Mouse (Mus musculus): ENCODE results near the gene Fam25c.
"Not testable (repeated sequence)": the region's sequence is repeated elsewhere in the genome, so short reads cannot be mapped to it uniquely, and the experiment has no call there.

Gene Fam25c

DNA sequence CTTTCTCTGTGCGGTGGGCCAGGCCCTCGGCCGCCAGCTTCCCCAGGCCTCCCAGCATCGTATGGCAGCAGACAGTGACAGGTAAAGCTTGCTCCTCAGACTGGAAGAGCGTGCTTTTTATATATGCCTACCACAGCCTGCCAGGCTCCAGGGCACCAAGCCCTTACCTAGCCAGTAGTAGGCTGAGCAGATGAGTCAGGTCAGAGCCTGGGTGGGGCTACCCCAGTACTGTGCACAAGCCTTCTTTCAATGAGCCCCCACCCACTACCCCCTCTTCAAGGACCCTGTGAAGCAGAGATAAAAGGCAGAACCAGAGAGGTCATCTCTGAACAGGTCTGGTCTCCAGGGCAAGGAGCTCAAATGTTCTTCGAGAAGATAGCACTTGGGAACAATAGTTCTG lies at the start of gene Fam25c:
TSS of gene Fam25c (minus strand) at position 133 of the 400 bp plus-strand sequence.
- no peak for DNase-seq (ENCODE audit: extremely low read depth, low read depth)

DNA sequence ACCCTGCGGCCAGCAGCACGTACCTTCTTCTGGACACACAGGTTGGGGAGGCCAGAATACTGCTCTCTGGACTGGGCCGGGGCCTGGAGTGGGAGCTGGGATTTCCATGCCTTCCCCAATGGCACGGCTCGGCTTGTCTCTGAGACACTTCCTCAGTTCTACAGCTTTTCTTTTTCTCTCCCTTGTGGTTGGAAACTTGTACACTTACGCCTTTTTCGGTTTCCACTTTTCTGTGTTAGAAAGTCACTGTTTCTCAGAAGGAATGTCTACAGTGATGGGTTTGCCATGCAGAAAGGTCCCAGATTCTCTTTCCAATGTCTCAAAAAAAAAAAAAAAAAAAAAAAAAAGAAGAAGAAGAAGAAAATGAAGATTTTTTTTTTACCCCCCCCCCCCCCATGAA lies 48.2 kb upstream of the Fam25c start:
- no peak for DNase-seq (ENCODE audit: extremely low read depth, low read depth)

DNA sequence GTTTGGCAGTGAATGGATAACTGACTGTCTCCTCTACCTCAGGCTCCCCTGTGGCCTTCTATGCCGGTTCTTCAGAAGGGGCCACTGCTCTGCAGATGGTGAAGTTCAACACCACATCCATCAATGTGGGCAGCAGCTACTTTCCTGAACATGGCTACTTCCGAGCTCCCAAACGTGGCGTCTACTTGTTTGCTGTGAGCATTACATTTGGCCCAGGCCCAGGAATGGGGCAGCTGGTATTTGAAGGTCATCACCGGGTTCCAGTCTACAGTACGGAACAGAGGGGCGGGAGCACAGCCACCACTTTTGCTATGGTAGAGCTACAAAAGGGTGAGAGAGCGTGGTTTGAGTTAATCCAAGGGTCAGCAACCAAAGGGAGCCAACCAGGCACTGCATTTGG lies 47.6 kb upstream of the Fam25c start:
- DNase-seq (ENCODE audit: extremely low read depth, low read depth), result no peak

DNA sequence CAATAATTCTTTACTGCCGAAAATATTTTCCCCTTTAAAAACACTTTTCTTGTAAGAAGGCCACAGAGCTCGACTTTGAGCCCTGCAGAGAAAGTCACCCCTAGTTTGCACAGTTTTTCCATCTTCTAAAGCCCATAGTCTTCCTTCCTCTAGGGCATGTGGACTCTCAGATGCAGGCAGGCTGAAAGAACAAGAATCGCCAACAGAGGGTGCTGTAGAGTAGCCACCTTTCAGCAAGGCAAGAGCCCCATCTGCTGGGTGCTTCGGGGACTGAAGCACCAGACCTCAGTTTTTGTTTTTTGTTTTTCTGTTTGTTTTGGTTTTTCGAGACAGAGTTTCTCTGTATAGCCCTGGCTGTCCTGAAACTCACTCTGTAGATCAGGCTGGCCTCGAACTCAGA lies 45.9 kb upstream of the Fam25c start:
- DNase-seq (ENCODE audit: extremely low read depth, low read depth), result peak; percentile 49

DNA sequence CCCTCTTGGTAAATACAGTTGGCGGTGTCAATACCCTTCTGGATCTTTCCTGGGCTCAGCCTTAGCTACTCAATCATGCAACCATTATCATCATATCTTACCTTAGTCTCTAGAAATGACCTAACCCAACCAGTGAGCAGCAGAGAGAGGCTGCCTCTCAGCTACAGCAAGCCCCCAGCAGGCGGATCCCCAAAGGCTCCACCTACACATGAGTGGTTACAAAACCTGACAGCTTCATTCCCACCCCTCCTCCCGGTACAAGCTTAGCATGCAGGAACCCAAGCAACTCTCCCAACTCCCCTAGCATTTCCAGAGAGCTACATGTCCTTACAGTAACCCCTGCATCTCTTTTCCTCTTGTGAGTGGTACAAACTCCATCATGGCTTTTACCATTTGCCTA lies 44.8 kb upstream of the Fam25c start:
- no peak for DNase-seq (ENCODE audit: extremely low read depth, low read depth)

DNA sequence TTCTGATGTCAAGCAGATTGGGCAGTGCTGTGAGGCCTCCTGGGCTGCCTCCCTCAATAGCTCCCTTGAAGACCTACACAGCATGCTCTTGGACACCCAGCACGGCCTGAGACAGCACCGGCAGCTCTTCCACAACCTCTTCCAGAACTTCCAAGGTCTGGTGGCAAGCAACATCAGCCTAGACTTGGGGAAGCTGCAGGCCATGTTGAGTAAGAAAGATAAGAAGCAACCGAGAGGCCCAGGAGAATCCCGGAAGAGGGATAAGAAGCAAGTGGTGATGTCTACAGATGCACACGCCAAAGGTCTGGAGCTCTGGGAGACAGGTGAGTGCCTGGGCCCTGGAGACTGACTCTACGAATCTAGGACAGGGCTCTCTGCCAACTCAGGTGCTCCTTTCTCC lies 44.1 kb upstream of the Fam25c start:
- no peak for DNase-seq (ENCODE audit: extremely low read depth, low read depth)

DNA sequence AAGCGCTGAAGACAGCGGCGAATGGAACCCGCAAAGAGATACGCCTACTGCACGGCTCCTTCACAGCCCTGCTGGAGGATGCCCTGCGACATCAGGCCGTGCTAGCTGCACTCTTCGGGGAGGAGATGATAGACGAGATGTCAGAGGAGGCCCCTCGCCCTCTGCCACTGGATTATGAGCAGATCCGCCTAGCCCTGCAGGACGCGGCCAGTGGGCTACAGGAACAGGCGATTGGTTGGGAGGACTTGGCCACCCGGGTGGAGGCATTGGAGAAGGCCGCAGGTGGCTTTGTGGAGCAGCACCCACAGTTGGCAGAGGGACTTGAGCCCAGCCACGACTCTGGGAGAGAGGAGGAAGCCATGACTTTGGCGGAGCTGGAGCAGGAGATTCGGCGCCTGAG lies 43.7 kb upstream of the Fam25c start:
- DNase-seq (ENCODE audit: extremely low read depth, low read depth), result no peak

DNA sequence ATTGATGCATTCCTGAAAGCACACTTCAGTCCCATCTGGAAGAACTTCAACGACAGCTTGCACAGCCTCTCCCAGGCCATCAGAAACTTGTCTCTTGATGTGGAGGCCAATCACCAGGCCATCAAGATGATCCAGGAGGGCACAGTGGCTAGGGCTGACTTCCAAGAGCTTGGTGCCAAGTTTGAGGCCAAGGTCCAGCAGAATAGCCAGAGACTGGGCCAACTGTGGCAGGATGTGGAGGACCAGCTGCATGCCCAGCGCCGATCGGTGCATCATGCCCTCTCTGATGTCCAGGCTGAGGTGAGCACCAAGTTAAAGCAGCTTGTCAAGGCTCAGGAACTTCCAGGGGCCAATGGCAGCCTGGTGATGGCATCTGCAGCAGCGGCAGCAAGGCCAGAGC lies 42.6 kb upstream of the Fam25c start:
- DNase-seq (ENCODE audit: extremely low read depth, low read depth), result no peak

DNA sequence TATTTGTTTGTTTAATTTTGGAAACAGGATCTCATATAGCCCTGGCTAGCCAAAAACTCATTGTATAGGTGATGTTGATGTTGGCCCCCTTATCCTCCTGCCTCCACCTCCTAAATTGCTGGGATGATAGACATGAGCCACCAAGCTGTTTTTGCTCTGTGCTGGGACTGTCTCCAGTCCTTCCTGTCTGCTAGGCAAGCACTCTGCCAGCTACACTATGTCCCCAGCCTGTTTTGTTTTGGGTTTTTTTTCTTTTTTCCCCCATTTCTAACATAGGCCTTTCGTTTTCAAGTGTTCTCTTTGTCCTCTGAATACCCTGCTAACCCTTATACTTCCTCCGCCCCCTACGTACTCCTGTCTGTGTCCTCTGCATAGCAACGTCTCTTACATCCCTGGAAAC lies 38.1 kb upstream of the Fam25c start:
- no peak for DNase-seq (ENCODE audit: extremely low read depth, low read depth)

DNA sequence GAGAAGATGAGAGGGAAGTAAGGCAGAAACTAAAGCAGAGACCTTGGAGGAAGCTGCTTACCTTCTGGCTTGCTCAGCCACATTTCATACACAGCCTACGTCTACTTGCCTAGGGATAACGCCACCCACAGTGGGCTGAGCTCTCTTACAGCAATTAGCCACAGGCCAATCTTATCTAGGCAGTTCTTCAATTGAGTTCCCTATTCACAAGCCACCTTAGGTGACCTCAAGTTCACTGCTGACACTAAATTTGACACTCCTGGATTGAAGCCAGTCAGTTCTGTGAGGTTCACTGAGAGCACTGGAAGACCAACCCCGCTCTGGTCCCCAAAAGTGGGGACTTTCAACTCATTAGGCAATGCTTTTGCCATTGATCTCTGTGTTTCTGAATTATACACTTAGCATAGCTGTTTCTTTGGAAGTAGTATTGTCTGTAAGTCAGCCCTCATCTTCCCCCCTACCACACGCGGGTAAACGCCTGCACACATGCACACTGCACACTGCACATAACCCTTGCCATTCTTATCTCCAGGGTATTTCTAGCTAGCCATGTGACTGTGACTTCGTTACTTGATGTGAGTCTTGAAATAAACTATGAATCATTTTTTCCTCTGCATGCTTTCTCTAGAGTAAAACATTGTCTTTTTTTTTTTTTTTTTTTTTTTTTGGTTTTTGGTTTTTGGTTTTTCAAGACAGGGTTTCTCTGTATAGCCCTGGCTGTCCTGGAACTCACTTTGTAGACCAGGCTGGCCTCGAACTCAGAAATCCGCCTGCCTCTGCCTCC lies 27.9 kb upstream of the Fam25c start:
- DNase-seq (ENCODE audit: extremely low read depth, low read depth), result peak; percentile 31

DNA sequence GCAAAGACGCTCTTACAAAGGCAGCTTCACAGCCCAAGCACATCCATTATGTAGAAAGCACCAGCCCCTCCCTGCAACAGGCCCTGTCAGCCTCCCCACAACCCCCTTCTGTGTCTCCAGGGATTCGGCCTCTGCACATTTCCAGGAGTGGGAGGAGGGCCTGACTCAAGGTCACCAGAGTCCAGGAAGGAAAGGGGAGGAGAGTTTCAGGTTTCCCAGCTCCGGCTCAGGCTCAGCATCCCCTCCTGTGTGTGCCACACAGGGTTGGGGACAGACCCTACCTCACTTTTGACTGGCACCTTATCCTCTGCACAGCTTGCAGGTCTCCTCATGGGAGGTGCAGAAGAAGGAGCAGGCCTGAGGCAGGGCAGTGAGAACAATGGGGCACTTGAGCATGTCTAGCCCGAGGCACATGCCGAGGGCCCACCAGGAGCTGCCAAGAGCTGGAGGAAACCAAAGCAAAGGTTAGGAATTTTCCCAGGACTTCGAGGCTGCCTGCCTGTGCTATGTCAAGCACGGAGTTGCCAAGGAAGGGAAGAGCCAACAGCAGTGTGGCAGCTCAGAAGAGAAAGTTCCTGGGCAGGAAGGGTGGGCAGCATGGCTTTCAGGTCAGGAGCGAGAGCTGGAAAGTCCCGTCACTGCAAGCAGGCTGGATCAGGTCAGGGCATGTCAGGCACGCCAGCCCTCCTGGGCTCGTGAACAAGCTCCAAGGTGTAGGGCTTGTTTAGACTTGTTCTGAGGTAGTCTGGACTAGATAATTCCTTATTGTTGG lies 23.5 kb upstream of the Fam25c start:
- DNase-seq (ENCODE audit: extremely low read depth, low read depth), result no peak

DNA sequence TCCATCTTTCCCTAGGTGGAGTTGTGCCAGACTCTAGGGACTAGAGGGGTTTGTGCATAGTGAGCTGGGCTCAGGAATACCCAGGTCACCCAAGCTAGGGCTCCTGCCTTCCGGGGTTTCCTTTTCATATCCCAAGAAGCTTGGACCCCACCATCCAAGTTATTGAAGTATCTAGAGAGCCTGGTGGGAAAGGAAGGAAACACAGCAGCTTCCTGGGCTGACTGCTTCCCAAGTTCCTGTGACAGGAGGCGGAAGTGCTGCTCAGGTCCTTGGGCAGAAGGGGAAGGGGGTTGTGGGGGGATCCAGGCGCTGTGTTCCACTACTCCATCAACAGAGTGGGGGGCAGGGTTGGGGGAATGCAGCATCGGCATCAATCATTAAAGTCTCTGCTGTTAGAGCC lies 21.9 kb upstream of the Fam25c start:
- DNase-seq (ENCODE audit: extremely low read depth, low read depth), result no peak

DNA sequence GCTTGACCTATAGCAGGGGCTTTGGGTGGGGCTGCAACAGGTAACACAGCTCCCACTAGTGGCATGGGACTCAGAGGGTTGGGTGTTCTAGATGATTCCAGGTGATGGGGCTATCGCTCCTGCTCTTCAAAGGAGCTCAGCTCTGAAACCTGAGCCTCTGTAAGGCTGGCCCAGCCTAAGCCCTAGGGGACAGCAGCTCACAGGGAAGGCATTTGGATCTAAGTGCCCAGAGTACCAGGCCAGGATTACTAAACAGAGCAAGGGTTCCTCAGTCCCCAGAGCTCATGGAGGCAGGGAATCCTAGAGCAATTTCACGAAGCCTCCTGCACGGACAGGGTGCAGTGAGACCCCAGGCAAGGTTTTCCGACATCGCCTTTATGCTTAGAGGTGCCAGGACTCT lies 20.7 kb upstream of the Fam25c start:
- no peak for DNase-seq (ENCODE audit: extremely low read depth, low read depth)

DNA sequence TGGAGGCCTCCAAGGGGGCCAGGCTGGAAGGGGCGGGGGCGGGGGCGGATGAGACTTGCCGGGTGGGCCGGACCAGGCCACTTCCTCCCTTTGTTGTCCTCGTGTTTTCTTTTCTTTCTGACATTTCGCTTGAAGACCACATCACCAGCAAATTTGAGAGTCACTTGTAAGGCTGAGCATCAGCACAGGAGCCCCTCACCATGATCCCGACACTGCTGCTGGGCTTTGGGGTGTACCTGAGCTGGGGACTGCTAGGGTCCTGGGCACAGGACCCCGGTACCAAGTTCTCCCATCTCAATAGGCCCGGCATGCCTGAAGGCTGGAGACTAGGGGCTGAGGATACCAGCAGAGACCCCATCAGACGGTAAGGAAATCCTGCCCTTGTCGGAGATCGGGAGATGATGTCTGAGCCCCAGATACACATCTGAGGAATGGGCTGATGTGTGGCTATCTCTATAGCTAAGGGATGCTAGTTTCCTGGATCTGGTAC lies 20.2 kb upstream of the Fam25c start, which contains the start of gene Mmrn2:
TSS of gene Mmrn2 (plus strand) at position 51 of the 490 bp plus-strand sequence.
- no peak for DNase-seq (ENCODE audit: extremely low read depth, low read depth)

DNA sequence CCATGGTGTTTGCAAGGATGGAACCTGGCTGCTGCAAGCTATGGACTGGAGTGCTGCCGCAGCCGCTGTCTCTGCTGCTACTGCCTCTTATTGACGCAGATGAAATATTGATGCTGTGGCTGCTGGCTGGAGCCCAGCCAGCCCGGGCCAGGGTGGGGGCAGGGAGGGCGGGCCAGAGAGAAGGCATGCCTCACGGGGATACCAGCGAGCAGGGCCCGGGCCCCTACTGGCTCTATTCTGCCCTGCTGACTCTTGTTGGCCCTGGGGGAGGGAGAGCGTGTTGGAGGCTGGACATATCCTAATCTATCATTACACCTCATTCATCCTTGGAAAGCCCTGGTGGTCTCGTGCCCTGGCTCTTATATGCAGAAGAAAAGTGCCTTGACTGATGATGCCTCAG lies 19.3 kb upstream of the Fam25c start, which contains the start of gene Sncg:
TSS of gene Sncg (minus strand) at position 213 of the 400 bp plus-strand sequence.
- no peak for DNase-seq (ENCODE audit: extremely low read depth, low read depth)

DNA sequence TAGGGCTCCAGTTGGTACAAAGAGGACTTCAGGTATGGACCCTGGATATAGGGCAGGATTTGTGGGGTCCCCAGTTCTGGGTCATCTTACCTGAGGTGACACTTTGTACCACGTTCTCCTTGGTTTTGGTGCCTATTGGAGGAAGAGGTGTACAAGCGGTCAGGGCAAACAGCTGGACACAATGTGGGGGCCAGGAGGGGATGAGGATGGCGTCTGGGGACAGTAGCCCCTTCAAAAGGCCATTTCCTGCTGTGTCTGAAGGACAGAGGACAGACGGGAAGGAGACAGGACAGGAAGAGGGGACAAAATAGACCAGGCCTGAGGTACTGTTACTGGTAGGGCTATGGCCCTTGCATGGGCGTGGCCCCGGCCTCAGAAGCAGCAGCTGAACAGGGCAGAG lies 18.3 kb upstream of the Fam25c start:
- no peak for DNase-seq (ENCODE audit: extremely low read depth, low read depth)

DNA sequence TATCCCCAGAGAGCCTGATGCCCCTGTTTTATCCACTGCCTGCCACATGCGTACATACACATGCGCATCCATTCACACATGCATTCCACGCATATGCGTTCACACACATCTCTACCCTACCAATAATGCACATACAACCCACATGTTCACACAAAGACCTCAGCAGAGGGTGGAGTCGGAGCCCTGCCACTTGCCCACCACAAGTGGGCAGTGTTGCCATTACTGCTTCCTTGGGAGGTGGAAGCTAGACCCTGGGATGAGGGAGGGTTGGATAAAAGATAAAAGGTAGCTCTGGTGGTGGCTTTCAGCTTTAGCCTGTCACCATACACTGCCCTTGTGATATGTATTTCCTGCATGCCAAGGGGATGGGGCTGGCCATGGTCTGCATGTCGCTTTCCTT lies 17.4 kb upstream of the Fam25c start:
- DNase-seq (ENCODE audit: extremely low read depth, low read depth), result peak; percentile 3

DNA sequence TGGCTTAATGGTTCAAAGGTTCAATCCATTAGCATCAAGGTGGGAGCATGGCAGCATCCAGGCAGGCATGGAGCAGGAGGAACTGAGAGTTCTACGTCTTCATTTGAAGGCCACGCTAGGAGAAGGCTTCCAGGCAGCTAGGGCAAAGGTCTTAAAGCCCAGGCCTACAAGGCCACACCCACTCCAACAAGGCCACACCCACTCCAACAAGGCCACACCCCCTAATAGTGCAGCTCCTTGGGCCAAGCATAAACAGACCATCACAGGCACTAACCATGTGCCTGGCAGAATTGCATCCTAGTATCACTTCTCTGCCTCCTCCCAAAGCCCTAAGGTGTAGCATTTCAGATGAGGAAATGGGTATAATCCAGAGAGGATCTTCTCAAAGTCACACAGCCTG lies 16.5 kb upstream of the Fam25c start:
- no peak for DNase-seq (ENCODE audit: extremely low read depth, low read depth)

DNA sequence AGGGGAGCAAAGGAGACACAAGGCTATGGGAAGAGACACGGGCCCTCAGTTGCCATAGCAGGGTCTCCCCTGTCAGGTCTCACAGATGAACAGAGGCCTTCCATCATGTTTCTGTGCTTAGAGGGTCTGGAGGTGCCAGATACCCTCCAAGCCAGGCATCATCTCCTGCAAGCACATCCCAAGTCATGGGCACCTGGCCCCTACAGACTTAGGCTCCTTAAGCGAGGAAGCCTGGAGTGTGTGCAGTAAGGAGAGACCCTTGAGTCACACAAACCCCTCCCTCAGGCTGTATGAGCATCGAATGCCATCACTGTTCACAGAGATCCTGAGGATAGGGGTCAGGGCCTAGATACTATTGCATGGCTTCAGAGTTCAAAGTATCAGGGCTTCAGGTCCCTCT lies 15.7 kb upstream of the Fam25c start:
- no peak for DNase-seq (ENCODE audit: extremely low read depth, low read depth)

DNA sequence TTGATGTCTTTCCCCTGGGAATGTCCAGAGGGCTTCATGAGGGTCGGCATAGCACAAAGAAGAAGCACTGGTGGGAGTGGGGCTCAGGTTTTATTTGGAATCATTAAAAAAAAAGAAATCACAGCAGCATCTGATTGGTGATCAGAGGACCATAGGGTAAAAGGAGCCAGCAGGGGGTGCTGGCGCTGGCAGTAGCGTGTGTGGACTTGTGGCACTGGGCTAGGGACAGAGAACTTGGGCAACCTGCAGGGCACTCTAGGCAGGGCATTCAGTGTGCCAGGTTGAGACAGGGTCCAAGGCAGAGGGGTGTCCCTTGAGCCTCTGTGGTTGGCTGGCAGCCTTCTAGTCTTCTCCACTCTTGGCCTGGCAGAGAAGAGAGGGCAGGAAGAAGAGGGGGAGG lies 15.0 kb upstream of the Fam25c start:
- DNase-seq (ENCODE audit: extremely low read depth, low read depth), result no peak

DNA sequence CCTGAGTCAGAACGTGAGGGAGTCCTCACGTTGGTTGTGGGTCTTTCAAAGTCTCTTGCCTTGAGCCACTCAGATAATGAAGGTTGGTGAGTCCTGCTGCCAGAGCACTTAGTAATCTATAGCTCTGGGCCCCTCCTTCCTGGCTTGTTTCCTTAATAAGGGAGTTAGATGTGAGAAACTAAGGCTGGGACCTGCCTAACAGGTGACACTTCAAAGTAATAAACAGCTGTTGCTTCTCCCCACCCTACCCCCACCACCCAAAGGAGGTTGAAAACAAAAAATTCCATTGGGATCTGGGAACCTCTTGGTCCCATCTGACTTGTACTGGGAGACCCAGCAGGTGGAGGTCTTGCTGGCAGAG lies 9.9 kb upstream of the Fam25c start:
- no peak for DNase-seq (ENCODE audit: extremely low read depth, low read depth)

DNA sequence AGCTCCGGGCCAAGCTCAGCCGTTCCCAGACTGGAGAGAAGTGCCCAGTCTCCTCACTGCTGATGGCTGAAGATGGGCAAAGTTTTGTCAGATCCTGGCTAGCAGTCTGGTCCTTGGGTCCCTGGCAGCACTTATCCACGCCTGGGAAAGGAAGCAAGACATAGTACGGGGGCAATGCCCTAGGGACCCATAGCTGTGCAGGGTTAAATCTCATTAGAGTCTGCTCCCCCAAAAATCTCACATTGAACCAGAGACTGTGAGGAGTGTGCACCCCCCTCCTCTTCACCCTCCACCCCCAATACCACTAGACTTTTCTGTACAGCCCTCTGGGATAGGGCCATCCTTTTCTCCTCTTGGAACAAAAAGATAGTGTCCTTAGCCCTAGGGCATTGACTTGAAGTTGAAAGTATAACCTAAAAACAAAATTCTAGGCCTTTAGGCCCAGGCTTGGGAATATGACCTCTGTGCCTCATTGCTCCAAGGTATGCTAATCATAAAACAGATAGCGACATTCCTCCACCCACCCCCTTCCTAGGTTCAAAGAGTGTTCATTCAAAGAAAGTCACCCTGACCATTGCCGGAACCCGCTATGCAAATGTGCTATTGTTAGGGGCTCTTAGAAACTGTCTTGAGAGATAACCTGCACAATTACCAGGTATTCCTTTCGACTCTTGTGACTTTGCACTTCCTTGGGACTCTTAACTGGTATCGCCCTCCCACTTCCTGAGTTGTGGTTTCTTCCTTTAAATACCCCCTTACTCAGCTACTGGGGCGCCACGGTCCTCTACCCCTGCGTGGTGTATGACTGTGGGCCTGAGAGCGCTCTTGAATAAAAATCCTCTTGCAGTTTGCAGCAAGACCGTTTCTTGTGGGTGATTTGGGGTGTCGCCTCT lies 9.3 kb upstream of the Fam25c start:
- not testable (repeated sequence) for DNase-seq (ENCODE audit: extremely low read depth, low read depth)

Data from MEL-GATA-1-ER (cell line).